Mouse (Mus musculus) frontal cortex, postnatal 14 days (tissue): ENCODE measurements at regions not wholly inside any gene's neighbourhood (a gene's known extent, or its start where the extent isn't known, plus 50 kb on each side); places are given as distances from the start of the nearest gene placed in this dataset.
"Not testable (repeated sequence)": the region's sequence is repeated elsewhere in the genome, so short reads cannot be mapped to it uniquely, and the experiment has no call there.

Source experiments
- DNase-seq, 2 experiments: peaks; one replicate each; pipeline ENCODE4 v3.0.0; 2022; ENCODE audit warnings: low spot score in 2 of 2

GRCm38 (mm10) chr3:8005684-8006083 is 1385.4 kb upstream of the 1700008P02Rik start:
- DNase-seq: not testable (repeated sequence)

- DNase-seq: no peak
Measured at GRCm38 (mm10) chr3:8004271-8004670, 1384.0 kb upstream of the 1700008P02Rik start.

- DNase-seq: no peak
Measured at GRCm38 (mm10) chr3:8001027-8001426, 1380.8 kb upstream of the 1700008P02Rik start.

- no peak for DNase-seq
Measured at GRCm38 (mm10) chr3:7992322-7992721, 1372.1 kb upstream of the 1700008P02Rik start.

- no peak for DNase-seq
Measured at GRCm38 (mm10) chr3:7973287-7973686, 1353.0 kb upstream of the 1700008P02Rik start.

GRCm38 (mm10) chr3:7953911-7954310 is 1333.7 kb upstream of the 1700008P02Rik start:
- DNase-seq: no peak

GRCm38 (mm10) chr3:7943646-7944381 is 1323.6 kb upstream of the 1700008P02Rik start:
- no peak for DNase-seq
